16 mouse cellular contexts compared by ENCODE assay signal in genomic region chr16:56298836-56299235, GRCm38 (mm10).
"Had no signal": no experiment of that assay in that cellular context is flagged by ENCODE, and none has a peak within 500 bp of the region (broad histone marks: within the 10 kb centered on the region; RNA-seq: fewer than 3 reads in every experiment).

No protein-coding gene starts in this region.

- H3K36me3 ChIP-seq: kidney, embryonic 15.5 days; limb, embryonic 15.5 days; liver, embryonic 12.5 days; lung, embryonic 15.5 days; midbrain, embryonic 15.5 days; neural tube, embryonic 13.5 days; stomach, embryonic 15.5 days had no signal

- H3K4me1 ChIP-seq: liver, embryonic 12.5 days; midbrain, embryonic 15.5 days; neural tube, embryonic 13.5 days; stomach, embryonic 15.5 days had no signal

- H3K9ac ChIP-seq: kidney, embryonic 15.5 days; limb, embryonic 15.5 days; liver, embryonic 12.5 days; lung, embryonic 15.5 days; midbrain, embryonic 15.5 days; neural tube, embryonic 13.5 days; stomach, embryonic 15.5 days had no signal

- H3K27me3 ChIP-seq: kidney, embryonic 15.5 days; limb, embryonic 15.5 days; liver, embryonic 12.5 days; lung, embryonic 15.5 days; midbrain, embryonic 15.5 days; neural tube, embryonic 13.5 days; stomach, embryonic 15.5 days had no signal

- H3K27ac ChIP-seq: kidney, embryonic 15.5 days; layer of hippocampus, adult 2 months; limb, embryonic 15.5 days; liver, embryonic 12.5 days; lung, embryonic 15.5 days; midbrain, embryonic 15.5 days; neural tube, embryonic 13.5 days; stomach, embryonic 15.5 days had no signal

- H3K9me3 ChIP-seq: kidney, embryonic 15.5 days; limb, embryonic 15.5 days; liver, embryonic 12.5 days; lung, embryonic 15.5 days; midbrain, embryonic 15.5 days; neural tube, embryonic 13.5 days; stomach, embryonic 15.5 days had no signal

- DNase-seq: kidney, adult 2 months; kidney, postnatal 36 days; left cerebral cortex, postnatal 4 days; lung, postnatal 36 days; right cerebral cortex, postnatal 14 days; thymus, adult 2 months; thymus, postnatal 25 days had no signal

- ATAC-seq: liver, embryonic 12.5 days; midbrain, embryonic 15.5 days had no signal

- H3K4me2 ChIP-seq: kidney, embryonic 15.5 days; limb, embryonic 15.5 days; liver, embryonic 12.5 days; lung, embryonic 15.5 days; midbrain, embryonic 11.5 days; midbrain, embryonic 15.5 days; neural tube, embryonic 13.5 days; stomach, embryonic 15.5 days had no signal

- H3K4me3 ChIP-seq: kidney, embryonic 15.5 days; layer of hippocampus, adult 2 months; limb, embryonic 15.5 days; liver, embryonic 12.5 days; lung, embryonic 15.5 days; midbrain, embryonic 15.5 days; neural tube, embryonic 13.5 days; stomach, embryonic 15.5 days had no signal
